Mouse (Mus musculus) E14TG2a.4 (cell line): ENCODE measurements around the gene Lrrc47.

ENCODE experiments used
- H3K27me3 ChIP-seq: 2 replicates; pipeline ENCODE4 v1.6.1; 2014; ENCODE audit warnings: low read length, control low read depth; ENCODE audit not compliant: insufficient read depth
- H3K36me3 ChIP-seq: 2 replicates; pipeline ENCODE4 v1.6.1; 2014; ENCODE audit warnings: low read length, control low read depth; ENCODE audit not compliant: insufficient read depth
- H3K4me1 ChIP-seq: replicated peaks from 2 replicates; pipeline ENCODE4 v1.6.1; 2014; ENCODE audit warnings: low read depth, low read length, control low read depth
- H3K4me3 ChIP-seq: replicated peaks from 2 replicates; pipeline ENCODE4 v1.5.1; 2014; ENCODE audit warnings: mild to moderate bottlenecking, low read length
- H3K9me3 ChIP-seq: 2 replicates; pipeline ENCODE4 v1.6.1; 2014; ENCODE audit warnings: low read length, control low read depth
- CTCF ChIP-seq: conservative IDR thresholded peaks from 2 replicates; pipeline ENCODE4 v1.5.1; 2014; ENCODE audit warnings: low read length
- NANOG ChIP-seq: IDR thresholded peaks from 2 replicates; pipeline ENCODE4 v1.6.1; 2014; ENCODE audit warnings: borderline replicate concordance, low read length, mixed read lengths
- POU5F1 ChIP-seq: IDR thresholded peaks from 2 replicates; pipeline ENCODE4 v1.6.1; 2014; ENCODE audit warnings: low read length, borderline replicate concordance

Gene Lrrc47

GRCm38 (mm10) chr4:154028066-154028465 lies 16.5 kb downstream of the Lrrc47 start:
- no peaks in the 10 kb centered on the region for H3K36me3 ChIP-seq
- peaks cover 23% of the 10 kb centered on the region for H3K4me1 ChIP-seq
- TF ChIP-seq NANOG = no peak
- TF ChIP-seq CTCF = no peak
- TF ChIP-seq POU5F1 = no peak
- H3K9me3 ChIP-seq = no peaks in the 10 kb centered on the region
- peaks cover 72% of the 10 kb centered on the region for H3K27me3 ChIP-seq
- no peak overlapping the region for H3K4me3 ChIP-seq

GRCm38 (mm10) chr4:154028646-154029045 lies 17.1 kb downstream of the Lrrc47 start:
- no peaks in the 10 kb centered on the region for H3K36me3 ChIP-seq
- no peaks in the 10 kb centered on the region for H3K9me3 ChIP-seq
- H3K27me3 ChIP-seq = peaks cover 76% of the 10 kb centered on the region
- no peak overlapping the region for H3K4me3 ChIP-seq
- H3K4me1 ChIP-seq = peaks cover 23% of the 10 kb centered on the region
- TF ChIP-seq CTCF = peak; percentile 76
- no peak for TF ChIP-seq NANOG

GRCm38 (mm10) chr4:154037123-154037522 lies 25.6 kb downstream of the Lrrc47 start:
- Histone ChIP-seq H3K4me3 (no peak overlapping the region), H3K4me1 (no peaks in the 10 kb centered on the region), H3K9me3 (no peaks in the 10 kb centered on the region), H3K27me3 (peaks cover 94% of the 10 kb centered on the region), H3K36me3 (no peaks in the 10 kb centered on the region)
- TF ChIP-seq POU5F1 = no peak
- no peak for TF ChIP-seq CTCF
- TF ChIP-seq NANOG = no peak

- TF ChIP-seq CTCF = no peak
- no peak for TF ChIP-seq NANOG
- TF ChIP-seq POU5F1 = no peak
- no peaks in the 10 kb centered on the region for H3K9me3 ChIP-seq
Observed at GRCm38 (mm10) chr4:154042577-154042976, 31.0 kb downstream of the Lrrc47 start, which contains the start of gene Ccdc27. Gene Ccdc27 (minus strand): TSS chr4:154042677.

GRCm38 (mm10) chr4:154045837-154046236 lies 34.3 kb downstream of the Lrrc47 start:
- Histone ChIP-seq H3K4me1 (no peaks in the 10 kb centered on the region), H3K27me3 (peaks cover 61% of the 10 kb centered on the region), H3K4me3 (no peak overlapping the region), H3K9me3 (no peaks in the 10 kb centered on the region), H3K36me3 (no peaks in the 10 kb centered on the region)
- TF ChIP-seq POU5F1 (no peak), NANOG (no peak), CTCF (peak; percentile 62)

More at GRCm38 (mm10) chr4:154042577-154042976, 31.0 kb downstream of the Lrrc47 start, which contains the start of gene Ccdc27:
- Histone ChIP-seq H3K4me1 (no peaks in the 10 kb centered on the region), H3K36me3 (no peaks in the 10 kb centered on the region), H3K27me3 (peaks cover 77% of the 10 kb centered on the region), H3K4me3 (no peak within 1 kb of the TSS)

GRCm38 (mm10) chr4:154051401-154051800 lies 39.9 kb downstream of the Lrrc47 start:
- H3K4me3 ChIP-seq = no peak overlapping the region
- H3K9me3 ChIP-seq = no peaks in the 10 kb centered on the region
- H3K27me3 ChIP-seq = peaks cover 62% of the 10 kb centered on the region
- TF ChIP-seq CTCF (no peak), POU5F1 (no peak), NANOG (no peak)
- no peaks in the 10 kb centered on the region for H3K36me3 ChIP-seq
- H3K4me1 ChIP-seq = no peaks in the 10 kb centered on the region

- H3K27me3 ChIP-seq = peaks cover 67% of the 10 kb centered on the region
- H3K36me3 ChIP-seq = peaks cover 14% of the 10 kb centered on the region
- H3K9me3 ChIP-seq = no peaks in the 10 kb centered on the region
- TF ChIP-seq CTCF (peak; percentile 42), NANOG (no peak)
- H3K4me3 ChIP-seq = no peak overlapping the region
- H3K4me1 ChIP-seq = no peaks in the 10 kb centered on the region
Observed at GRCm38 (mm10) chr4:154053065-154053464, 41.5 kb downstream of the Lrrc47 start.

GRCm38 (mm10) chr4:154055482-154055881 lies 44.0 kb downstream of the Lrrc47 start:
- no peak for TF ChIP-seq POU5F1
- TF ChIP-seq NANOG = no peak
- no peak for TF ChIP-seq CTCF
- peaks cover 36% of the 10 kb centered on the region for H3K36me3 ChIP-seq

GRCm38 (mm10) chr4:154056046-154056445 lies 44.5 kb downstream of the Lrrc47 start:
- H3K4me3 ChIP-seq = no peak overlapping the region
- TF ChIP-seq POU5F1 = no peak
- no peak for TF ChIP-seq CTCF
- no peak for TF ChIP-seq NANOG
- H3K9me3 ChIP-seq = no peaks in the 10 kb centered on the region
- H3K27me3 ChIP-seq = peaks cover 85% of the 10 kb centered on the region
- H3K36me3 ChIP-seq = peaks cover 37% of the 10 kb centered on the region
- H3K4me1 ChIP-seq = 0 out of 2 replicates have a peak, but pooled peaks cover 4% of the 10 kb centered on the region

More at GRCm38 (mm10) chr4:154055482-154055881, 44.0 kb downstream of the Lrrc47 start:
- Histone ChIP-seq H3K4me1 (0 out of 2 replicates have a peak, but pooled peaks cover 3% of the 10 kb centered on the region), H3K4me3 (no peak overlapping the region), H3K27me3 (peaks cover 84% of the 10 kb centered on the region), H3K9me3 (no peaks in the 10 kb centered on the region)
